In genomic region chr7:37387871-37388270, GRCm38 (mm10) we compare ENCODE assay signal across 10 mouse cellular contexts.
"Had no signal": no experiment of that assay in that cellular context is flagged by ENCODE, and none has a peak within 500 bp of the region (broad histone marks: within the 10 kb centered on the region; RNA-seq: fewer than 3 reads in every experiment).

No protein-coding gene starts in this region.

- DNase-seq: kidney, postnatal 10 days; kidney, postnatal 4 days; liver; liver, embryonic 13.5 days; liver, postnatal 0 days; lung, postnatal 36 days; right cerebral cortex, postnatal 4 days; spleen, adult 18-20 months; thymus, adult 18-20 months; thymus, postnatal 14 days had no signal
